Mouse (Mus musculus): ENCODE measurements around the gene Mrpl51.

Mrpl51 gene

DNA sequence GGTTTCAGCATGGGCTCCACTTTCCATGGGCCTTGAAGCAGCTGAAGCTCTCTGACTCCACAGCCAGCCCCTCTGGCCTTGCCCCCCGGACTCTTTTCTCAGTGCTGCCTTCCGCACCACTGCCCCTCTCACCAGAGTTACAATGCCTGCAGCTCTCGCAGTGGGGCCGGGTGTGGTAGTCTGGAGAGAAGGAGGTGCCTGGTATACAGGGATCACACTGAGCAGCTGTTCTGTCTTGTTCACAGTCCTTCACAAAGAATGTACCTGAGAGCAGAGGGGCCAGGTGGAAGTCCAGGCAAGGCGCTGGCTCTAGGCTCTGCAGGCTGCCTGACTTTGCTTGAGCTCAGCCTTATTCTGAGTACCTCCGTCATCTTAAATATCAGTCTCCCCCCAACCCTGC lies 44.7 kb downstream of the Mrpl51 start:
- DNase-seq: no peak

DNA sequence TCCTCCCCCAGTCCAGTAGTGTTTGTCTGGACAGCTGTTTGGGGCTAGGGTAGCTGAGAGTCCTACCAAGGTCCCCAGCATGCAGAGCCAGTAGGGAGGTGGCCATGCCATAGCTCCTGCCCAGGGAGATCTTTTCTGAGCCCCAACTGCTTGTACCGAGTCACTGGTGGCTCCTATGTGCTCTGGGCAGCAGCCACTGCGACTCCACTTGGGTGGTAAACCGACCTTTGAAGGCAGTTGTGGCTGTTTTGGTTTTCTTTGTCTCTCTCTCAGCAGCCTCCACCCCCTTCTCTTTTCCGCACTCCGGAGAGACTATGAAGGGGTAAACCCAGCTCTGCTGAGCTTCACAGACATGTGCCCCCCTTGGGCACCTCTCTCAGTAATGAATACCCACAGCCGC lies 45.2 kb downstream of the Mrpl51 start, which contains the start of gene Cd27:
Gene Cd27, minus strand, starts transcription at position 229 of the 400 bp plus-strand sequence.
- no peak for DNase-seq

DNA sequence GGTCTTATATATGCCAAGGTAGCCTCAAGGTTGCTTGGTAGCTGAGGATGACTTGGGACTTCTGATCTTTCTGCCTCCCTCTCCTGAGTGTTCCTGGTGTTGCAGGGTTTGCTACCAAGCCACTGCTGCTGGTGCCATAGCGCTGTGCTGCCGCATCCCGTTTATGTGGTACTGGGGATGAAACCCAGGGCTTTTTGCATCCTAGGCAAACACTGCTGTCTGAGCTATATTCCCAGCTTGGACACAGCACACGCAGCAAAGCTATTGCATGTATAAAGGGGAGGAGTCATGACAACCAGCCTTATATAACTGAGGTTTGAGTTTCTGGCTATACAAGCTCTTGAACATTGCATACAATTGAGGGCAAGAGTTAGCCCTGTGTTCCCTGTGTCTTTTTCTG lies 45.8 kb downstream of the Mrpl51 start:
- DNase-seq: no peak

DNA sequence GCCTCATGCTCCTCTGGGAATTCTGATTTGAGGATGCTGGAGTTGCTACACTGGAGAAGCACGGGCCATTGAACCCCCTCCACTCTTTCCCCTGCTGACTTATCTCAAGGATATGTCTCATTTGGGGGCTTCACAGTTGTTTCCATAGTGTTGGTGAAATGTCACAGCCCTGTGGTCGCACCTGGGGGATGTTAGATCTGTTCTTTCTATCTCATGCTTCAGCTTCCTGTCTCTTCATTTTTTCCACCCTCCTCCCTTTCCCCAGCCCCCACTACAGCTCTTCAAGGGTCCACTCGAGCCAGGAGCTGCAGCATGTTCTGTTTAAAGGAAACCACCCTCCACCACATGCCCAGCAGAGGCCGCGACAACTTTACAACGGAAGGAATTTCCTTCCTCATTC lies 46.8 kb downstream of the Mrpl51 start:
- DNase-seq: no peak

DNA sequence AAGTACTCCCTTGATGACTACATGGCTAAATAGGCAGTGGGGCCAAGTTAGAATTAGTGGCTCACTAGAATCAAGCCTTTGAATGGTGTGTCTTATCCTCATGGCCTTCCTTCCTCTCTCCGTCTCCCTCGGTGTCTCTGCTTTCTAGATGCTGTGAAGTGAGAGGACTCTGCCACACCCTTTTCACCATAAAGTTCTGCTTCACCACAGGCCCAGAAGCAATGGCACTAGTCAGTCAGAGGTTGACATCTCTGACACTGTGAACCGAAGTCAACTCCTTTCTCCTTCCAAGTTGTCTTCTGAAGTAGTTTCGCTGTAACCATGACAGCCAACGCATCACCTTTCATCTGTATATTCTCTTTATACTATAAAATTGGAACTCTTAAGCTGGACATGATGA lies 47.9 kb downstream of the Mrpl51 start:
- DNase-seq: no peak

DNA sequence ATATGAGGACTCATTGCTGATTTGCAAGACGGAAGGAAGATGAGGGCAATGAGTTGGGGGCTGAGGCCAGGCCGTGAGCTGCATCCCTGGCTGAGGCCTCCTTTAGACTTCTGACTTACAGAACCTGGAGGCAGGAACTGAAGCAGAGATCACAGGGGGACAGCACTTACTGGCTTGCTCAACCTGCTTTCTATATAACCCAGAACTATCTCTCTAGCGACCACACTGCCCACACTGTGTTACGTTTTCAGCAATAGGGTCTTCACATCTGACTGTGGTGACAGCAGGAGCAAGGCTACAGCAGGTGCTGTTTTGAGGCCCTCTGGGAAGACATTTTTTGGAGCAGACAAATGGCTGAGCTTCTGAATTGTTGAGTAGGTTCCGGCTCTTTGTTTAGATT lies 49.0 kb downstream of the Mrpl51 start:
- no peak for DNase-seq

DNA sequence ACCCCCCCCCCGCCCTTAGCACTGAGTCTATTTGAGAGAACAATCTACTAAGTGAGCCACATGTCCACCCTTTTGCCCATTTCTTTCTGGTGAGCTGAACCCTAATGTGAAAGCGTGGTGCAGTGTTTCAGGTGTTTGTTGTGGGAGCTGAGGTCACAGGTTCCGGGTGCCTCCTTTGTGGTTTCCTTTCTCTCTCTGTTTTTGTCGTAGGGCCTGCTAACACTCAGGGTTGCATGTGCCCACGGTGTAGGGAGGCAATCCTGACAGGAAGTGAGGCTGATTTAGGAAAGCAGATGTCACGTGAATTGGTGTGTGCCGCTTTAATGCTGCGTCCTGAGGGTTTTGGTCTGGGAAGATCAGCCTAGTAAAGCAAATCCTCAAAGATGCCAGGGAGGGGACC lies 50.0 kb downstream of the Mrpl51 start:
- DNase-seq: no peak

DNA sequence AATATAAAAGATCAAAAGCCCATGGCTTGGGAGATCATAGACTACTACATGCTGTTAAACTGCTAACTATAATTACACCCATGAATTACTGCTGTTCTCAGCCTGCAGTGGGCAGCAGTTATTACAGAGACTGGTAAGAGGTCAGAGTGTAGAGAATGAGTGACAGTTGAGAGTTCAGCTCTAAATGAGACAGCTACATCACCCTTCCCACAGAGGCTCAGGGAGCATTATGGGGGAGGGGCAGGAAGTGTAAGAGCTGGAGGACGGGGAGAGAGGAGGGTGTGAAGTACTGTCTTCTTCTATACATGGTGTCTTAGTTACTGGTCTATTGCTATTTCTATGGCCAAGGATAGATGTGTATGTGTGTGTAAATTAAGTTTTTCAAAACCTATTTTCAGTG lies 53.0 kb downstream of the Mrpl51 start:
- DNase-seq: no peak

All from lung, adult 18-20 months (tissue).